Mouse (Mus musculus) heart, adult 2 months (tissue): ENCODE data around the gene Vps37b.

ENCODE experiments used
- CTCF ChIP-seq: fragments of 200-600 bp; IDR thresholded peaks from 2 replicates; pipeline ENCODE4 v1.8.1; 2022; ENCODE audit warnings: antibody characterized with exemption, mild to moderate bottlenecking, moderate library complexity
- EP300 ChIP-seq: fragments of 200-500 bp; IDR thresholded peaks from 2 replicates; pipeline ENCODE4 v1.6.1; 2011; ENCODE audit warnings: low read depth, low read length, control low read depth; ENCODE audit not compliant: insufficient read depth

- TF ChIP-seq EP300: no peak
- TF ChIP-seq CTCF: no peak
Measured at GRCm38 (mm10) chr5:124025146-124025545, 6.9 kb downstream of the Vps37b start.
